Mouse (Mus musculus) forebrain, postnatal 0 days (tissue): ENCODE measurements around the gene Elobl. TPM values are rescaled to one million over a fixed set of nuclear protein-coding genes. Genes with fewer than 3 reads are reported as not detected.

Experiments
- ATAC-seq: fragments of 200-750 bp; cut with Nextera tagmentation; 2 replicates; pipeline ENCODE4 v1.8.0; 2017; ENCODE audit warnings: mild to moderate bottlenecking, moderate library complexity
- DNase-seq: peaks from one replicate; pipeline ENCODE4 v3.0.0-alpha.2; 2015
- H3K27ac ChIP-seq: fragments of 300-500 bp; sonication (generic); 2 replicates; pipeline ENCODE4 v1.5.1; 2014; ENCODE audit warnings: low read depth, mild to moderate bottlenecking, antibody characterized with exemption, low read length, moderate library complexity, mixed read lengths
- H3K27me3 ChIP-seq: fragments of 300-500 bp; sonication (generic); 2 replicates; pipeline ENCODE4 v1.6.1; 2014; ENCODE audit warnings: mild to moderate bottlenecking, low read length, mixed read lengths; ENCODE audit not compliant: insufficient read depth
- H3K36me3 ChIP-seq: fragments of 300-500 bp; sonication (generic); 2 replicates; pipeline ENCODE4 v1.6.1; 2014; ENCODE audit warnings: mild to moderate bottlenecking, moderate library complexity; ENCODE audit not compliant: insufficient read depth
- H3K4me1 ChIP-seq: fragments of 300-500 bp; sonication (generic); 2 replicates; pipeline ENCODE4 v1.6.1; 2014; ENCODE audit warnings: antibody characterized with exemption; ENCODE audit not compliant: insufficient read depth
- H3K4me2 ChIP-seq: fragments of 300-500 bp; sonication (generic); 2 replicates; pipeline ENCODE4 v1.6.1; 2014; ENCODE audit warnings: low read depth, mild to moderate bottlenecking, moderate library complexity
- H3K4me3 ChIP-seq: fragments of 300-500 bp; sonication (generic); 2 replicates; pipeline ENCODE4 v1.5.1; 2014; ENCODE audit warnings: low read depth, low read length, mixed read lengths
- H3K9ac ChIP-seq: fragments of 300-500 bp; sonication (generic); 2 replicates; pipeline ENCODE4 v1.6.1; 2014; ENCODE audit warnings: mild to moderate bottlenecking
- H3K9me3 ChIP-seq: fragments of 300-500 bp; sonication (generic); 2 replicates; pipeline ENCODE4 v1.6.1; 2016; ENCODE audit warnings: low read length
- CTCF ChIP-seq: sonication (generic); IDR thresholded peaks from 2 replicates; pipeline ENCODE4 v1.5.1; 2016; ENCODE audit warnings: antibody characterized with exemption, control low read depth, low read depth
- WGBS: fragments of 180-500 bp; shearing (Covaris S2); extraction: QIAGEN DNeasy Blood & Tissue Kit; methylation state at CpG from one replicate; pipeline ENCODE4 v1.1.7; 2014; 5-methylcytosine and 5-hydroxymethylcytosine counted together
- polyA plus RNA-seq: library from polyadenylated mRNA; unstranded; fragments of >200 nt; fragmentation: Nextera tagmentation; extraction: Ambion mirVana; gene quantifications from 2 replicates; pipeline ENCODE4 v1.2.1, GENCODE M21; 2015
- total RNA-seq: library from RNA; depleted of rRNA; stranded (reverse); fragments of >200 nt; gene quantifications from 2 replicates; pipeline ENCODE4 v1.2.3, GENCODE M21; 2014

Gene Elobl
- total and polyA plus RNA-seq, 2 experiments from 2014 or later, result not detected

GRCm38 (mm10) chr11:89003726-89004125, 37.0 kb upstream of the Elobl start:
- Histone ChIP-seq H3K9ac (no peak overlapping the region), H3K27ac (no peak overlapping the region), H3K4me3 (no peak overlapping the region), H3K36me3 (no peaks in the 10 kb centered on the region), H3K4me1 (no peaks in the 10 kb centered on the region), H3K9me3 (no peaks in the 10 kb centered on the region), H3K27me3 (peaks cover 13% of the 10 kb centered on the region), H3K4me2 (no peak overlapping the region)
- no peak for ATAC-seq
- no peak for TF ChIP-seq CTCF
- no peak for DNase-seq
- WGBS, result 73% methylated on average over 4 of the region's 4 CpGs

GRCm38 (mm10) chr11:89003078-89003477, 36.3 kb upstream of the Elobl start:
- ATAC-seq (no peak), DNase-seq (no peak)
- Histone ChIP-seq H3K27ac (no peak overlapping the region), H3K4me3 (no peak overlapping the region), H3K4me1 (no peaks in the 10 kb centered on the region), H3K9me3 (no peaks in the 10 kb centered on the region), H3K9ac (no peak overlapping the region), H3K4me2 (no peak overlapping the region), H3K36me3 (no peaks in the 10 kb centered on the region), H3K27me3 (peaks cover 14% of the 10 kb centered on the region)
- WGBS, result 69% methylated on average over 6 of the region's 6 CpGs
- TF ChIP-seq CTCF, result no peak

DNA sequence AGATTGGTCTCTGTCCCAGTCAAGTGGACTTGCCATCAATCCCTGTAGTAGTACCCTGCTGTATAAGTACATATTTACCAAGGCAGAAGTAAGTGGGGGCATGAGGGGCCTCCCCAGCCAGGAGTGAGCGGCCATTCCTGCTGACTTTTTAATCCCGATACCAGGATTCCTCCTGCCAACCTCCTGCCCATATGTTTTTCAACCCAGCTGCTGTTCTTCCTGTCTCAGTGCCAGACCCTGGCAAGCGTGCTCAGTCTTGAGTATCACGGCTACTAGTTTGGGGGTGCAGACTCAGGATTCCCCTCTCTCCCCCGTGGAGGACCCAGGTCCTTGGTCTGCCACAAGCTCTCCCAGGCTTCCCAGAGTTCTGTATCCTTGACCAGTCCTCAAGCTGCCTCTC, 35.9 kb upstream of the Elobl start:
- Histone ChIP-seq H3K4me3 (no peak overlapping the region), H3K36me3 (no peaks in the 10 kb centered on the region), H3K9me3 (no peaks in the 10 kb centered on the region), H3K4me2 (no peak overlapping the region), H3K9ac (no peak overlapping the region), H3K4me1 (no peaks in the 10 kb centered on the region), H3K27me3 (peaks cover 14% of the 10 kb centered on the region), H3K27ac (no peak overlapping the region)
- ATAC-seq, result no peak
- no peak for DNase-seq
- TF ChIP-seq CTCF, result no peak
- 59% methylated on average over 5 of the region's 5 CpGs for WGBS

- H3K27ac ChIP-seq, result no peak overlapping the region
- no peak overlapping the region for H3K9ac ChIP-seq
- H3K4me2 ChIP-seq, result no peak overlapping the region
- H3K4me1 ChIP-seq, result no peaks in the 10 kb centered on the region
- no peak overlapping the region for H3K4me3 ChIP-seq
- no peak for DNase-seq
- H3K9me3 ChIP-seq, result no peaks in the 10 kb centered on the region
- H3K27me3 ChIP-seq, result peaks cover 14% of the 10 kb centered on the region
- ATAC-seq, result no peak
- WGBS, result 89% methylated on average over 5 of the region's 5 CpGs
- no peak for TF ChIP-seq CTCF
- H3K36me3 ChIP-seq, result no peaks in the 10 kb centered on the region
Measured at GRCm38 (mm10) chr11:89002068-89002467, 35.3 kb upstream of the Elobl start.

DNA sequence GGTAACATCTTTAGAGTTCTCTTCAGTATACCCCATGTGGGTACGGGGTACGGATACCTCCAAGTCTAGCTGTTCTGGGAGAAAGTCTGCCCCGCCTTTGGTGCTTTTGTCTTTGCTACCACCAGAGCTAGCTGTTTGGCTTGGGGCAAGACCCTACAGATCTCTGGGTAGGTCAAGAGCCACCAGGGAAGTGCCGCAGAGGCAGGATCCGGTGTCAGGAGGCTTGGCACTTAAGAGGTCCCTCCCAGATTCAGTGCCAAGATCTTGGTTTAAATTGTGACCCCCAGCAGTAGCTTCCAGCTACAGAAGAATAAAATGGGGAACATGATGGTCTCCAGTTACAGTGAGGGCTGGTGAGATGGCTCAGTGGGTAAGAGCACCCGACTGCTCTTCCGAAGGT, 34.8 kb upstream of the Elobl start:
- Histone ChIP-seq H3K36me3 (no peaks in the 10 kb centered on the region), H3K4me2 (no peak overlapping the region), H3K27ac (no peak overlapping the region), H3K27me3 (peaks cover 14% of the 10 kb centered on the region), H3K4me3 (no peak overlapping the region), H3K4me1 (no peaks in the 10 kb centered on the region), H3K9ac (no peak overlapping the region), H3K9me3 (no peaks in the 10 kb centered on the region)
- DNase-seq, result no peak
- no peak for TF ChIP-seq CTCF
- no peak for ATAC-seq
- 96% methylated on average over 7 of the region's 7 CpGs for WGBS

DNA sequence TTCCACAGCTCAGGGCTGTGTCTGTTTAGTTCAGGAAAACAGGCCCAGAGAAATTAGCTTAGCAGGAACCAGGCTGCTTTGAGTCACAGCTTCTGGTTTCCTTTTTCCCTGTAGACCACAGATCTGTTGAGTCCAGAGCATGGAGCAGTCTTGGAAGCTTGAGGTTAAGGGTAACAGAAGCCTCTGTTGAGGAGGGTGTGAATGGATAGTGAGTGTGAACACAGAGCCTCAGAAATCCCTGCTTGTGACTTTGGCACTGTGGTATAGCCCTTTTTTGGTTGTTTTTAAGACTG, 33.7 kb upstream of the Elobl start:
- ATAC-seq, result no peak
- H3K4me3 ChIP-seq, result no peak overlapping the region
- no peaks in the 10 kb centered on the region for H3K4me1 ChIP-seq

DNA sequence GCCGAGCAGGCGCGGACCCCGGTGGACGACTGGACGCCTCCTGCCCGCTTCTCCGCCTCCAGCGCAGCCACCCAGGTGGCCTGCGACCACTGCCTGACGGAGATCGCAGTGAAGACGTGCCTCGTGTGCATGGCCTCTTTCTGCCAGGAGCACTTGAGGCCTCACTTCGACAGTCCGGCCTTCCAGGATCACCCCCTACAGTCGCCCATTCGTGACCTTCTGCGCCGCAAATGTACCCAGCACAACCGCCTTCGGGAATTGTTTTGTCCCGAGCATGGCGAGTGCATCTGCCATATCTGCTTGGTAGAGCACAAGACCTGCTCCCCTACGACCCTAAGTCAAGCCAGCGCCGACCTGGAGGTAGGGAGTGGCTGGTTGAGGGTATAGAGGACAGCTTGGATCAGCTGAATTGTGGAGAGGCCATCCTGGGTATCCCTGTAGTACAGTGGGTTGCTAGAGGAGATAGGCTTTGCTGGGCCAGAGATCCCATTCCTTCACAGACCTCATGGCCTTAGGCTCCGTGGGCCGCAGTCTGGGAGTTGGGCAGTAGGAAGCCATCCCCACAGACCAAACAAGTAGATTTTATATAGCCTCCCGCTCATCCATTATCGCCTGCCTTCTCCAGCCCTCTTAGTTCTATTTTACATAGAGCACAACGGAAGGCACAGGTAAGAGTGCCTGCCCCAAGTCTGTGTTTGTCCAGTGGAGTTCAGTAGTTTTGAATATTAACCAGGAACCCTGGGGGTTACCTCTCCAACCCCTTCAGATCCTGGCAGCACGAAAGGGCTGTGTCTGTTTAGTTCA, 33.2 kb upstream of the Elobl start:
- H3K9ac ChIP-seq, result peak overlapping the region; percentile 39; the same call in 1 of the 2 replicates
- H3K4me1 ChIP-seq, result no peaks in the 10 kb centered on the region
- no peak for ATAC-seq
- peaks cover 14% of the 10 kb centered on the region for H3K27me3 ChIP-seq
- H3K27ac ChIP-seq, result peak overlapping the region; percentile 4; the same call in 1 of the 2 replicates
- no peaks in the 10 kb centered on the region for H3K9me3 ChIP-seq
- H3K4me3 ChIP-seq, result peak overlapping the region; percentile 33
- 31% methylated on average over 33 of the region's 33 CpGs for WGBS
- peak overlapping the region; percentile 41 for H3K4me2 ChIP-seq
- no peak for TF ChIP-seq CTCF
- DNase-seq, result no peak
- no peaks in the 10 kb centered on the region for H3K36me3 ChIP-seq

More for the DNA sequence above, 33.7 kb upstream of the Elobl start:
- Histone ChIP-seq H3K9ac (no peak overlapping the region), H3K9me3 (no peaks in the 10 kb centered on the region), H3K27me3 (peaks cover 14% of the 10 kb centered on the region), H3K27ac (no peak overlapping the region), H3K36me3 (no peaks in the 10 kb centered on the region), H3K4me2 (peak overlapping the region; percentile 41; the same call in 1 of the 2 replicates)
- no peak for DNase-seq
- TF ChIP-seq CTCF, result no peak
